Mouse (Mus musculus) G1E (cell line): ENCODE results near the gene Il31ra. TPM values are rescaled to one million over a fixed set of nuclear protein-coding genes. Genes with fewer than 3 reads are reported as not detected.

ENCODE experiments used
- ATAC-seq: 2 replicates; pipeline ENCODE4 v1.8.0; 2016; ENCODE audit warnings: mild to moderate bottlenecking; ENCODE audit not compliant: insufficient number of reproducible peaks, poor library complexity, low FRiP score, severe bottlenecking; ENCODE audit errors: extremely low read depth
- DNase-seq: peaks from one replicate; pipeline ENCODE4 v3.0.0; 2012; ENCODE audit warnings: low spot score
- H3K27me3 ChIP-seq: 2 replicates; pipeline ENCODE4 v1.6.1; 2012; ENCODE audit warnings: mild to moderate bottlenecking, low read length, inconsistent platforms; ENCODE audit not compliant: insufficient read depth
- H3K36me3 ChIP-seq: replicated peaks from 2 replicates; pipeline ENCODE3; 2012; ENCODE audit warnings: mild to moderate bottlenecking, inconsistent platforms
- H3K4me1 ChIP-seq: 2 replicates; pipeline ENCODE4 v1.6.1; 2012; ENCODE audit warnings: low read depth, low read length, inconsistent platforms, mixed read lengths; ENCODE audit not compliant: insufficient read depth
- H3K4me3 ChIP-seq: 2 replicates; pipeline ENCODE4 v1.5.1; 2012; ENCODE audit warnings: low read depth, mild to moderate bottlenecking, inconsistent platforms, low read length, moderate library complexity, mixed read lengths
- H3K9me3 ChIP-seq: replicated peaks from 2 replicates; pipeline ENCODE4 v1.6.1; 2012; ENCODE audit warnings: inconsistent platforms
- CTCF ChIP-seq: IDR thresholded peaks from 2 replicates; pipeline ENCODE4 v1.5.1; 2012; ENCODE audit warnings: low read depth, low read length, inconsistent platforms, mixed read lengths
- GATA1 ChIP-seq: IDR thresholded peaks from 2 replicates; pipeline ENCODE4 v1.6.1; 2012; ENCODE audit warnings: borderline replicate concordance, low read length, inconsistent platforms, mixed read lengths
- GATA2 ChIP-seq: IDR thresholded peaks from 2 replicates; pipeline ENCODE4 v1.6.1; 2012; ENCODE audit warnings: low read depth, low read length, inconsistent platforms, borderline replicate concordance
- POLR2AphosphoS5 ChIP-seq: IDR thresholded peaks from 2 replicates; pipeline ENCODE4 v1.6.1; 2012; ENCODE audit warnings: low read depth, low read length, inconsistent platforms; ENCODE audit not compliant: insufficient replicate concordance
- TAL1 ChIP-seq: conservative IDR thresholded peaks from 2 replicates; pipeline ENCODE4 v1.6.1; 2012; ENCODE audit warnings: low read depth, low read length, inconsistent platforms, mixed read lengths
- polyA plus RNA-seq: library from polyadenylated mRNA; stranded (reverse); fragments of >175 nt; gene quantifications from 2 replicates; pipeline ENCODE4 v1.2.3, GENCODE M21; 2012
- total RNA-seq, 2 experiments: library from RNA; stranded (forward) in 1 of 2; stranded (reverse) in 1 of 2; fragments of 200-1000 nt in 1 of 2; fragments of >200 nt in 1 of 2; fragmentation: Nextera tagmentation in 1 of 2; gene quantifications; 2 replicates each; pipeline ENCODE4 v1.2.3; 2014 to 2017

Gene Il31ra
- total and polyA plus RNA-seq, 3 experiments, result 0.05 TPM; not detected in 2

DNA sequence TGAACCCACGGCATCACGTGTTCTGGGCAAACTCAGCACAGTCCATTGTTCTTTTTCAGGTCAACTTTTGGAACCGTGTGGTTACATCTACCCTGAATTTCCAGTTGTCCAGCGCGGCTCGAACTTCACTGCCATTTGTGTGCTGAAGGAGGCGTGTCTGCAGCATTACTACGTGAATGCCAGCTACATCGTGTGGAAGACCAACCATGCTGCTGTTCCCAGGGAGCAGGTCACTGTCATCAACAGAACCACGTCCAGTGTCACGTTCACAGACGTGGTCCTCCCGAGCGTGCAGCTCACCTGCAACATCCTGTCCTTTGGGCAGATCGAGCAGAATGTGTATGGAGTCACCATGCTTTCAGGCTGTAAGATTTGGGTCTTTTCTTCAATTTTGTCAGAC is 114.2 kb downstream of the Il31ra start:
- H3K4me3 ChIP-seq, result no peak overlapping the region
- DNase-seq (no peak), ATAC-seq (no peak)
- peaks cover 23% of the 10 kb centered on the region for H3K36me3 ChIP-seq
- TF ChIP-seq GATA2 (no peak), POLR2AphosphoS5 (no peak), TAL1 (no peak), GATA1 (no peak), CTCF (no peak)
- no peaks in the 10 kb centered on the region; the same call in 1 of the 2 replicates for H3K27me3 ChIP-seq
- no peaks in the 10 kb centered on the region for H3K4me1 ChIP-seq
- H3K9me3 ChIP-seq, result no peaks in the 10 kb centered on the region

DNA sequence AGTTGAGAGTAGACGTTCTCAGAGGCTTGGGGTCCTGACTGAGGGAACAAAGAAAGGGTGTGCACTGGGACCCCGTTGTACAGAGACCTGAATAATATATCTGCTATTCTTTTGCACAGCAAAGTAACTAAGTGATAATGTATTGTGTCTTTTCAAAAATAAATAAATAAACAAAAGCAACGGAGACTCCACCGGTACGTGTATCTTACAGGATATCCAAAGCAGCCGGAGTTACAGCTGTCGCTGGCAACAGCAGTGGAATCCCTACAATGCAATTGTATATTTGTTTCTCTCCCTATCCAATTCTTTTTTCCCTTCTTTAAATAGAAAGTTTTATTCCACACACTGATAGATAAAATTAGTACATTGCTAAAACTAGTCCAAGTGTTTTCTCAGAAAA is 115.1 kb downstream of the Il31ra start:
- H3K4me3 ChIP-seq, result no peak overlapping the region
- TF ChIP-seq GATA1 (no peak), GATA2 (no peak), CTCF (no peak), POLR2AphosphoS5 (no peak), TAL1 (no peak)
- ATAC-seq (no peak), DNase-seq (no peak)
- H3K36me3 ChIP-seq, result peaks cover 20% of the 10 kb centered on the region
- H3K4me1 ChIP-seq, result no peaks in the 10 kb centered on the region
- no peaks in the 10 kb centered on the region; the same call in 1 of the 2 replicates for H3K27me3 ChIP-seq
- H3K9me3 ChIP-seq, result no peaks in the 10 kb centered on the region

GRCm38 (mm10) chr13:112473757-112474755 is 120.1 kb downstream of the Il31ra start:
- peaks cover 6% of the 10 kb centered on the region for H3K36me3 ChIP-seq
- H3K4me1 ChIP-seq, result no peaks in the 10 kb centered on the region
- no peak overlapping the region for H3K4me3 ChIP-seq
- DNase-seq (no peak), ATAC-seq (no peak)
- H3K9me3 ChIP-seq, result no peaks in the 10 kb centered on the region
- TF ChIP-seq GATA1, result no peak
- no peak for TF ChIP-seq CTCF
- TF ChIP-seq GATA2, result no peak
- TF ChIP-seq POLR2AphosphoS5, result no peak
- TF ChIP-seq TAL1, result no peak
- no peaks in the 10 kb centered on the region; the same call in 1 of the 2 replicates for H3K27me3 ChIP-seq

- Histone ChIP-seq H3K36me3 (peaks cover 6% of the 10 kb centered on the region), H3K4me1 (peaks cover 2% of the 10 kb centered on the region), H3K9me3 (no peaks in the 10 kb centered on the region), H3K27me3 (no peaks in the 10 kb centered on the region; the same call in 1 of the 2 replicates), H3K4me3 (no peak overlapping the region)
- TF ChIP-seq POLR2AphosphoS5 (no peak), TAL1 (no peak), GATA2 (no peak), CTCF (no peak), GATA1 (no peak)
- ATAC-seq (no peak), DNase-seq (no peak)
Observed at GRCm38 (mm10) chr13:112472401-112473023, 121.6 kb downstream of the Il31ra start.

DNA sequence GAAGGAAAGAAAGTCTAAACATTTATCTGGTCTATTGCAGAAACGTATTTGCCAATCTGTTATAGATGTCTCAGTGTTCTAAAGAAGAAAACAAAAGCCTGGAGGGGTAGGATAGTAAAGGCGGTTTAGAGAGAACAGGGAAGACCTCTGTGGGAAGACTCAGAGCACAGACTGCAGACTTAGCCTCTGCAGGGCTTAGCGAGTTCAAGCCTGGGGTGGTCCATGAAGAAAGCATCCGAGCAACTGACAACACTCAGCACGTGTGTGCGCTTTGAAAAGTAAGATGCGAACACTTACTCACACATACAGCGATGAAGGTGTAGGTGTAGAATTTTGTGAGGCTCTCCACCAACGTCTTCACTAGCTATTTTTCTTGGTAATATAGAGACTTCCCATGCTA is 123.0 kb downstream of the Il31ra start:
- H3K4me1 ChIP-seq, result peaks cover 4% of the 10 kb centered on the region
- no peak for ATAC-seq
- TF ChIP-seq GATA2 (no peak), POLR2AphosphoS5 (no peak), GATA1 (no peak), CTCF (no peak), TAL1 (no peak)

More for the DNA sequence above, 123.0 kb downstream of the Il31ra start:
- Histone ChIP-seq H3K36me3 (peaks cover 3% of the 10 kb centered on the region), H3K9me3 (no peaks in the 10 kb centered on the region), H3K27me3 (no peaks in the 10 kb centered on the region), H3K4me3 (no peak overlapping the region)
- no peak for DNase-seq

Other genes with a start within 250 kb of the Il31ra start
- gene Il6st, start 130.3 kb downstream of the Il31ra start, total RNA-seq (2014; fragmentation: Nextera tagmentation), result 13.9 and 20.4 TPM in 2 replicates
- gene Il6st, start 130.3 kb downstream of the Il31ra start, total RNA-seq (2017), result 4.2 and 5.0 TPM in 2 replicates
- gene Il6st, start 130.3 kb downstream of the Il31ra start, polyA plus RNA-seq, result 0.70 and 0.73 TPM in 2 replicates
- not detected in 2 replicates for gene Ddx4, start 58.1 kb upstream of the Il31ra start, total RNA-seq (2014; fragmentation: Nextera tagmentation)
- 0.16 TPM in 1 of 2 replicates, not detected in the other for gene Ddx4, start 58.1 kb upstream of the Il31ra start, total RNA-seq (2017)
- gene Ddx4, start 58.1 kb upstream of the Il31ra start, polyA plus RNA-seq, result not detected in 2 replicates
- 68.8 and 89.5 TPM in 2 replicates for gene Slc38a9, start 66.4 kb upstream of the Il31ra start, total RNA-seq (2014; fragmentation: Nextera tagmentation)
- 29.5 and 31.7 TPM in 2 replicates for gene Slc38a9, start 66.4 kb upstream of the Il31ra start, total RNA-seq (2017)
- 1.4 and 1.6 TPM in 2 replicates for gene Slc38a9, start 66.4 kb upstream of the Il31ra start, polyA plus RNA-seq
- 12.3 and 19.4 TPM in 2 replicates for gene Plpp1, start 206.4 kb upstream of the Il31ra start, total RNA-seq (2014; fragmentation: Nextera tagmentation)
- 1.5 and 2.1 TPM in 2 replicates for gene Plpp1, start 206.4 kb upstream of the Il31ra start, total RNA-seq (2017)
- 3.4 and 3.5 TPM in 2 replicates for gene Plpp1, start 206.4 kb upstream of the Il31ra start, polyA plus RNA-seq